ENCODE assay signal across 18 mouse cellular contexts in genomic region chr19:46324918-46325317, GRCm38 (mm10). TPM values are rescaled to one million over a fixed set of nuclear protein-coding genes. Genes with fewer than 3 reads are reported as not detected.
DNase-seq lines count a peak whose midpoint lies in the region; ATAC-seq and TF ChIP-seq lines count a peak whose summit lies in the region.
"Had no signal": no experiment of that assay in that cellular context is flagged by ENCODE, and none has a peak within 500 bp of the region (broad histone marks: within the 10 kb centered on the region; RNA-seq: fewer than 3 reads in every experiment).

No protein-coding gene starts in this region.

- H3K4me2 ChIP-seq in forebrain, embryonic 14.5 days (ENCODE audit: low read length) = peak overlapping the region; percentile 100
- H3K4me2 ChIP-seq in hindbrain, postnatal 0 days (ENCODE audit: low read depth, low read length) = peak overlapping the region; percentile 91
- peak overlapping the region; percentile 97 for H3K4me2 ChIP-seq in midbrain, postnatal 0 days (ENCODE audit: low read depth, low read length, poor library complexity, severe bottlenecking)
- H3K4me2 ChIP-seq: embryonic facial prominence, embryonic 13.5 days; limb, embryonic 15.5 days had no signal

- peak overlapping the region; percentile 68 for H3K4me3 ChIP-seq in forebrain, embryonic 14.5 days (ENCODE audit: low read depth, low read length)
- H3K4me3 ChIP-seq in hindbrain, postnatal 0 days (ENCODE audit: low read length) = peak overlapping the region; percentile 59; the same call in 1 of the 2 replicates
- peak overlapping the region; percentile 66 for H3K4me3 ChIP-seq in midbrain, postnatal 0 days (ENCODE audit: low read depth, low read length)
- H3K4me3 ChIP-seq: embryonic facial prominence, embryonic 13.5 days; limb, embryonic 15.5 days; megakaryocyte, embryonic 14.5 days had no signal

- no peak overlapping the region for H3K27ac ChIP-seq in forebrain, embryonic 14.5 days (ENCODE audit: low read depth, low read length)
- no peak overlapping the region for H3K27ac ChIP-seq in hindbrain, postnatal 0 days
- no peak overlapping the region for H3K27ac ChIP-seq in midbrain, postnatal 0 days (ENCODE audit: low read depth, low read length)
- H3K27ac ChIP-seq: embryonic facial prominence, embryonic 13.5 days; limb, embryonic 15.5 days; stomach, postnatal 0 days had no signal

- TF ChIP-seq CTCF in hindbrain, postnatal 0 days (IDR thresholded peaks at IDR 0.05; ENCODE audit: low read depth) = no peak
- TF ChIP-seq CTCF in midbrain, postnatal 0 days (IDR thresholded peaks at IDR 0.05) = no peak

- DNase-seq in cerebellum, adult 9-10 months = peak; percentile 66
- no peak for DNase-seq in cerebellum, adult 18-20 months
- no peak for DNase-seq in forebrain, embryonic 14.5 days (ENCODE audit: low spot score)
- DNase-seq in hindbrain, postnatal 0 days (ENCODE audit: low spot score) = no peak
- DNase-seq in midbrain, postnatal 0 days (ENCODE audit: low spot score) = no peak
- no peak for DNase-seq in thymus, postnatal 0 days (ENCODE audit: low spot score)
- DNase-seq in urinary bladder, postnatal 10 days (ENCODE audit: low spot score) = no peak
- DNase-seq in spleen, postnatal 10 days (ENCODE audit: low spot score in 2 of 2) = no peak
- DNase-seq: kidney, adult 18-20 months; kidney, postnatal 25 days; liver, postnatal 0 days; lung, postnatal 14 days; right cerebral cortex, postnatal 25 days; thymus, postnatal 14 days had no signal

- peak overlapping the region; percentile 77; the same call in 1 of the 2 replicates for H3K9ac ChIP-seq in forebrain, embryonic 14.5 days (ENCODE audit: low read length)
- no peak overlapping the region for H3K9ac ChIP-seq in hindbrain, postnatal 0 days (replicated peaks; ENCODE audit: low read length)
- H3K9ac ChIP-seq in midbrain, postnatal 0 days (replicated peaks; ENCODE audit: low read length, poor library complexity, severe bottlenecking) = peak overlapping the region; percentile 56
- H3K9ac ChIP-seq: embryonic facial prominence, embryonic 13.5 days; limb, embryonic 15.5 days; liver, postnatal 0 days had no signal

- H3K36me3 ChIP-seq in forebrain, embryonic 14.5 days (ENCODE audit: control insufficient read depth, insufficient read depth, low read length) = no peaks in the 10 kb centered on the region
- H3K36me3 ChIP-seq in hindbrain, postnatal 0 days (ENCODE audit: insufficient read depth, low read length) = no peaks in the 10 kb centered on the region
- H3K36me3 ChIP-seq in midbrain, postnatal 0 days (ENCODE audit: insufficient read depth, low read length) = 0 out of 2 replicates have a peak, but pooled peaks cover 3% of the 10 kb centered on the region
- H3K36me3 ChIP-seq: embryonic facial prominence, embryonic 13.5 days; limb, embryonic 15.5 days had no signal

- no peaks in the 10 kb centered on the region for H3K9me3 ChIP-seq in forebrain, embryonic 14.5 days (replicated peaks; ENCODE audit: control insufficient read depth, low read length)
- H3K9me3 ChIP-seq in hindbrain, postnatal 0 days (ENCODE audit: low read length) = no peaks in the 10 kb centered on the region
- no peaks in the 10 kb centered on the region for H3K9me3 ChIP-seq in midbrain, postnatal 0 days (ENCODE audit: low read length)
- H3K9me3 ChIP-seq: embryonic facial prominence, embryonic 13.5 days; limb, embryonic 15.5 days; megakaryocyte, embryonic 14.5 days had no signal

- peaks cover 6% of the 10 kb centered on the region for H3K27me3 ChIP-seq in forebrain, embryonic 14.5 days (replicated peaks; ENCODE audit: control insufficient read depth, insufficient read depth, low read length)
- H3K27me3 ChIP-seq in hindbrain, postnatal 0 days (ENCODE audit: insufficient read depth, low read length) = no peaks in the 10 kb centered on the region
- no peaks in the 10 kb centered on the region for H3K27me3 ChIP-seq in midbrain, postnatal 0 days (ENCODE audit: insufficient read depth, low read length)

- peaks cover 50% of the 10 kb centered on the region for H3K4me1 ChIP-seq in forebrain, embryonic 14.5 days (ENCODE audit: control insufficient read depth, insufficient read depth, low read length)
- H3K4me1 ChIP-seq in hindbrain, postnatal 0 days (ENCODE audit: insufficient read depth, low read length) = peaks cover 26% of the 10 kb centered on the region
- peaks cover 33% of the 10 kb centered on the region for H3K4me1 ChIP-seq in midbrain, postnatal 0 days (ENCODE audit: insufficient read depth, low read length)

- WGBS in forebrain, embryonic 14.5 days = 65% methylated on average over 5 of the region's 5 CpGs
- WGBS in hindbrain, postnatal 0 days = 77% methylated on average over 5 of the region's 5 CpGs
- 77% methylated on average over 5 of the region's 5 CpGs for WGBS in midbrain, postnatal 0 days

- ATAC-seq in forebrain, embryonic 14.5 days = no peak
- ATAC-seq in hindbrain, postnatal 0 days = no peak
- ATAC-seq in midbrain, postnatal 0 days (ENCODE audit: low FRiP score) = no peak
- ATAC-seq: liver, postnatal 0 days had no signal

RNA-seq across cellular contexts. Expression of gene Psd, which starts 2.0 kb away (rescaled TPM):
- 68.7 and 83.0 TPM in 2 replicates for polyA plus RNA-seq in forebrain, embryonic 14.5 days (2014; fragmentation: Nextera tagmentation; extraction: Ambion mirVana)
- total RNA-seq in hindbrain, postnatal 0 days (2014; rRNA removed) = 380 and 396 TPM in 2 replicates
- polyA plus RNA-seq in hindbrain, postnatal 0 days (2015; fragmentation: Nextera tagmentation; extraction: Ambion mirVana) = 115 and 123 TPM in 2 replicates
- 471 and 481 TPM in 2 replicates for total RNA-seq in midbrain, postnatal 0 days (2014; rRNA removed)
- polyA plus RNA-seq in midbrain, postnatal 0 days (2015; fragmentation: Nextera tagmentation; extraction: Ambion mirVana) = 179 and 185 TPM in 2 replicates
- polyA plus RNA-seq in thymus, postnatal 0 days (2015; fragmentation: Nextera tagmentation; extraction: Ambion mirVana) = 4.6 and 5.3 TPM in 2 replicates

RNA-seq across cellular contexts. Expression of gene Fbxl15, which starts 3.1 kb away (rescaled TPM):
- 42.6 and 43.1 TPM in 2 replicates for polyA plus RNA-seq in forebrain, embryonic 14.5 days (2014; fragmentation: Nextera tagmentation; extraction: Ambion mirVana)
- total RNA-seq in hindbrain, postnatal 0 days (2014; rRNA removed) = 69.1 and 71.4 TPM in 2 replicates
- 53.3 and 54.2 TPM in 2 replicates for polyA plus RNA-seq in hindbrain, postnatal 0 days (2015; fragmentation: Nextera tagmentation; extraction: Ambion mirVana)
- total RNA-seq in midbrain, postnatal 0 days (2014; rRNA removed) = 48.3 and 57.8 TPM in 2 replicates
- polyA plus RNA-seq in midbrain, postnatal 0 days (2015; fragmentation: Nextera tagmentation; extraction: Ambion mirVana) = 55.2 and 56.8 TPM in 2 replicates
- 8.3 and 9.1 TPM in 2 replicates for polyA plus RNA-seq in thymus, postnatal 0 days (2015; fragmentation: Nextera tagmentation; extraction: Ambion mirVana)

RNA-seq across cellular contexts. Expression of gene Cuedc2, which starts 13.6 kb away (rescaled TPM):
- polyA plus RNA-seq in forebrain, embryonic 14.5 days (2014; fragmentation: Nextera tagmentation; extraction: Ambion mirVana) = 402 and 405 TPM in 2 replicates
- total RNA-seq in hindbrain, postnatal 0 days (2014; rRNA removed) = 125 and 134 TPM in 2 replicates
- polyA plus RNA-seq in hindbrain, postnatal 0 days (2015; fragmentation: Nextera tagmentation; extraction: Ambion mirVana) = 312 and 326 TPM in 2 replicates
- 157 and 177 TPM in 2 replicates for total RNA-seq in midbrain, postnatal 0 days (2014; rRNA removed)
- polyA plus RNA-seq in midbrain, postnatal 0 days (2015; fragmentation: Nextera tagmentation; extraction: Ambion mirVana) = 314 and 337 TPM in 2 replicates
- polyA plus RNA-seq in thymus, postnatal 0 days (2015; fragmentation: Nextera tagmentation; extraction: Ambion mirVana) = 152 and 155 TPM in 2 replicates

RNA-seq across cellular contexts. Expression of gene Mfsd13a, which starts 16.0 kb away (rescaled TPM):
- 7.2 TPM in 2 replicates for polyA plus RNA-seq in forebrain, embryonic 14.5 days (2014; fragmentation: Nextera tagmentation; extraction: Ambion mirVana)
- total RNA-seq in hindbrain, postnatal 0 days (2014; rRNA removed) = 7.5 and 12.3 TPM in 2 replicates
- polyA plus RNA-seq in hindbrain, postnatal 0 days (2015; fragmentation: Nextera tagmentation; extraction: Ambion mirVana) = 9.9 and 10.5 TPM in 2 replicates
- 7.2 and 19.2 TPM in 2 replicates for total RNA-seq in midbrain, postnatal 0 days (2014; rRNA removed)
- polyA plus RNA-seq in midbrain, postnatal 0 days (2015; fragmentation: Nextera tagmentation; extraction: Ambion mirVana) = 10.6 and 11.4 TPM in 2 replicates
- 7.5 and 8.1 TPM in 2 replicates for polyA plus RNA-seq in thymus, postnatal 0 days (2015; fragmentation: Nextera tagmentation; extraction: Ambion mirVana)

RNA-seq across cellular contexts. Expression of gene Nfkb2, which starts 20.8 kb away (rescaled TPM):
- 1.4 and 1.6 TPM in 2 replicates for polyA plus RNA-seq in forebrain, embryonic 14.5 days (2014; fragmentation: Nextera tagmentation; extraction: Ambion mirVana)
- total RNA-seq in hindbrain, postnatal 0 days (2014; rRNA removed) = 3.5 and 4.7 TPM in 2 replicates
- 1.7 and 1.9 TPM in 2 replicates for polyA plus RNA-seq in hindbrain, postnatal 0 days (2015; fragmentation: Nextera tagmentation; extraction: Ambion mirVana)
- 3.1 and 4.5 TPM in 2 replicates for total RNA-seq in midbrain, postnatal 0 days (2014; rRNA removed)
- 2.3 and 2.4 TPM in 2 replicates for polyA plus RNA-seq in midbrain, postnatal 0 days (2015; fragmentation: Nextera tagmentation; extraction: Ambion mirVana)
- 29.1 and 31.3 TPM in 2 replicates for polyA plus RNA-seq in thymus, postnatal 0 days (2015; fragmentation: Nextera tagmentation; extraction: Ambion mirVana)

Comparison
In these comparisons a context has a peak if more than half of its experiments do, and no peak if none do; other contexts are left out.
1. RNA of gene Psd, which starts 2.0 kb away (polyA plus RNA-seq): 179 to 185 TPM in midbrain, postnatal 0 days, 115 to 123 TPM in hindbrain, postnatal 0 days and 68.7 to 83.0 TPM in forebrain, embryonic 14.5 days; 4.6 to 5.3 TPM in thymus, postnatal 0 days; every median in the first group is over 10 times any median in the second.
2. Peak in every context shown above with its lines, with median percentiles within 50 percentile points of each other: H3K4me2 ChIP-seq and H3K4me3 ChIP-seq.